Mouse (Mus musculus) kidney, adult 11 months (tissue): ENCODE measurements around the gene Abl1.
A peak's percentile ranks its signal among the peaks of the same experiment; 100 is the strongest.

Source experiments
- DNase-seq: peaks from one replicate; pipeline ENCODE4 v3.0.0; 2022

Abl1 gene

GRCm38 (mm10) chr2:31749046-31749709 is 61.0 kb downstream of the Abl1 start:
- DNase-seq = no peak

- DNase-seq = no peak
Observed at GRCm38 (mm10) chr2:31750133-31750532, 62.0 kb downstream of the Abl1 start.

- DNase-seq = no peak
Observed at GRCm38 (mm10) chr2:31757472-31757871, 69.3 kb downstream of the Abl1 start.

GRCm38 (mm10) chr2:31758966-31759365 is 70.8 kb downstream of the Abl1 start:
- no peak for DNase-seq

GRCm38 (mm10) chr2:31759751-31760460 is 71.7 kb downstream of the Abl1 start:
- peak; percentile 70 for DNase-seq

GRCm38 (mm10) chr2:31760486-31760885 is 72.3 kb downstream of the Abl1 start:
- DNase-seq = no peak

- DNase-seq = no peak
Observed at GRCm38 (mm10) chr2:31761115-31761531, 72.9 kb downstream of the Abl1 start.

GRCm38 (mm10) chr2:31761585-31761984 is 73.4 kb downstream of the Abl1 start:
- DNase-seq = no peak

GRCm38 (mm10) chr2:31762155-31762554 is 74.0 kb downstream of the Abl1 start:
- DNase-seq = no peak

GRCm38 (mm10) chr2:31762853-31763252 is 74.7 kb downstream of the Abl1 start:
- no peak for DNase-seq

- no peak for DNase-seq
Observed at GRCm38 (mm10) chr2:31763271-31763670, 75.1 kb downstream of the Abl1 start.

GRCm38 (mm10) chr2:31767104-31767503 is 78.9 kb downstream of the Abl1 start:
- DNase-seq = no peak

GRCm38 (mm10) chr2:31767815-31768214 is 79.6 kb downstream of the Abl1 start:
- no peak for DNase-seq

GRCm38 (mm10) chr2:31769115-31769514 is 80.9 kb downstream of the Abl1 start:
- DNase-seq = no peak

- DNase-seq = peak; percentile 80
Observed at GRCm38 (mm10) chr2:31769631-31770111, 81.5 kb downstream of the Abl1 start.

GRCm38 (mm10) chr2:31770781-31771441 is 82.7 kb downstream of the Abl1 start:
- peak; percentile 91 for DNase-seq

- DNase-seq = no peak
Observed at GRCm38 (mm10) chr2:31776479-31776878, 88.3 kb downstream of the Abl1 start.

- DNase-seq = no peak
Observed at GRCm38 (mm10) chr2:31779258-31779657, 91.1 kb downstream of the Abl1 start.

- peak; percentile 75 for DNase-seq
Observed at GRCm38 (mm10) chr2:31782958-31783602, 94.9 kb downstream of the Abl1 start.

GRCm38 (mm10) chr2:31785074-31785473 is 96.9 kb downstream of the Abl1 start:
- DNase-seq = peak; percentile 82

- DNase-seq = peak; percentile 52
Observed at GRCm38 (mm10) chr2:31787029-31787428, 98.9 kb downstream of the Abl1 start.

GRCm38 (mm10) chr2:31788227-31788626 is 100.1 kb downstream of the Abl1 start:
- DNase-seq = no peak

- DNase-seq = no peak
Observed at GRCm38 (mm10) chr2:31789215-31789614, 101.0 kb downstream of the Abl1 start.
